Mouse (Mus musculus) hindbrain, postnatal 0 days (tissue): ENCODE results near the gene Ophn1. TPM values are rescaled to one million over a fixed set of nuclear protein-coding genes. Genes with fewer than 3 reads are reported as not detected.

Experiments
- ATAC-seq: fragments of 200-750 bp; cut with Nextera tagmentation; 2 replicates; pipeline ENCODE4 v1.8.0; 2017; ENCODE audit warnings: mild to moderate bottlenecking, moderate TSS enrichment, moderate library complexity
- DNase-seq: peaks from one replicate; pipeline ENCODE4 v3.0.0-alpha.2; 2015; ENCODE audit warnings: low spot score
- H3K27ac ChIP-seq: fragments of 300-500 bp; sonication (generic); 2 replicates; pipeline ENCODE4 v1.5.1; 2014; ENCODE audit warnings: mild to moderate bottlenecking
- H3K27me3 ChIP-seq: fragments of 300-500 bp; sonication (generic); 2 replicates; pipeline ENCODE4 v1.6.1; 2014; ENCODE audit warnings: low read length, mixed read lengths; ENCODE audit not compliant: insufficient read depth
- H3K36me3 ChIP-seq: fragments of 300-500 bp; sonication (generic); 2 replicates; pipeline ENCODE4 v1.6.1; 2014; ENCODE audit warnings: low read length, mixed read lengths; ENCODE audit not compliant: insufficient read depth
- H3K4me1 ChIP-seq: fragments of 300-500 bp; sonication (generic); 2 replicates; pipeline ENCODE4 v1.6.1; 2014; ENCODE audit warnings: antibody characterized with exemption, low read length, mixed read lengths; ENCODE audit not compliant: insufficient read depth
- H3K4me2 ChIP-seq: fragments of 300-500 bp; sonication (generic); 2 replicates; pipeline ENCODE4 v1.6.1; 2014; ENCODE audit warnings: low read depth, mild to moderate bottlenecking, low read length, moderate library complexity, mixed read lengths
- H3K4me3 ChIP-seq: fragments of 300-500 bp; sonication (generic); 2 replicates; pipeline ENCODE4 v1.5.1; 2014; ENCODE audit warnings: low read length
- H3K9ac ChIP-seq: fragments of 300-500 bp; sonication (generic); replicated peaks from 2 replicates; pipeline ENCODE4 v1.6.1; 2014; ENCODE audit warnings: mild to moderate bottlenecking, low read length, moderate library complexity, mixed read lengths
- H3K9me3 ChIP-seq: fragments of 300-500 bp; sonication (generic); 2 replicates; pipeline ENCODE4 v1.6.1; 2016; ENCODE audit warnings: low read length, mixed read lengths
- CTCF ChIP-seq: IDR thresholded peaks from 2 replicates; pipeline ENCODE4 v1.5.1; 2016; ENCODE audit warnings: antibody characterized with exemption, control low read depth, low read depth
- WGBS: fragments of 180-500 bp; shearing (Covaris S2); extraction: QIAGEN DNeasy Blood & Tissue Kit; methylation state at CpG from one replicate; pipeline ENCODE4 v1.1.7; 2014; 5-methylcytosine and 5-hydroxymethylcytosine counted together
- polyA plus RNA-seq: library from polyadenylated mRNA; unstranded; fragments of >200 nt; fragmentation: Nextera tagmentation; extraction: Ambion mirVana; gene quantifications from 2 replicates; pipeline ENCODE4 v1.2.1, GENCODE M21; 2015
- total RNA-seq: library from RNA; depleted of rRNA; stranded (reverse); fragments of >200 nt; gene quantifications from 2 replicates; pipeline ENCODE4 v1.2.3, GENCODE M21; 2014

Ophn1 gene
- total and polyA plus RNA-seq, 2 experiments from 2014 or later: 30.4 to 46.1 TPM

DNA sequence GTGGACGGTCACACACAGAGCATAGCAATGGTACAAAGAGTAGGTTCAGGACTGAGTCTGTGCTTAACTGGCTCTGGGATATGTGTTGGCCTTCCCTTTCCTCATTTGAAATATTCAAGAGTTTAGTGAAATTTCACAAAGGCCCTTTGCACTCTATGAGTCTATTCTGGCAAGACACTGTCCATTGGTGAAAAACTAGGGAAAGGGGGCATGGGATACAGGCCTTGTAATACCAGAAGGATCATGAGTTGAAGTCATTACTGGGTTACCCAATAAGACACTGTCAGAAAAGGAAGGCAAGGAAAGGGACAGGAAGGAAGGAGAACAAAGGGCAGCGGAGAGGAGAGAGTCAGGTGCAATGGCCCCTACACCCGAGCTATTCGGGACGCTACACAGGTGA is 16.7 kb downstream of the Ophn1 start:
- TF ChIP-seq CTCF: no peak
- no peak for DNase-seq
- Histone ChIP-seq H3K36me3 (no peaks in the 10 kb centered on the region), H3K4me1 (no peaks in the 10 kb centered on the region), H3K27me3 (no peaks in the 10 kb centered on the region), H3K4me2 (no peak overlapping the region), H3K4me3 (no peak overlapping the region), H3K27ac (no peak overlapping the region), H3K9me3 (no peaks in the 10 kb centered on the region), H3K9ac (no peak overlapping the region)
- WGBS: 74% methylated on average over 5 of the region's 5 CpGs
- ATAC-seq: no peak

DNA sequence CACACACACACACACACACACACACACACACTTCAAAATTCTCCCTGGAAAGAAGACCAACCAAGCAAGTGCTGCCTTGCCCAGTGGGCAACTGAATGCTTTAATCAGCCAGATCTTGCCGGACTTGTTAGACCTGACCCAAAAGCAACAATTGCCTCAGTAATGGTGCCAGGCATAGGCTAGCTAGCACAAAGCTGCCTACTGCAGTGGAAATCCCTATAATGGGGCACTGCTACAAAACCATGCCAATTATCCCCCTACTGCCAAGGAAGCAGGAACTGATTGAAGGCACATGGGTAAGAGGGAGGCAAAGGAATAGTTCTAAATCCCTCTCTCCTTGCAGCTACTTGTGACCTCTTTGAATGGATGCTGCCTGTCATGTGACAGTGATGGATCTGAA is 18.8 kb downstream of the Ophn1 start:
- WGBS: 81% methylated on average over 1 of the region's 1 CpGs
- H3K9ac ChIP-seq: no peak overlapping the region
- ATAC-seq (no peak), DNase-seq (no peak)
- TF ChIP-seq CTCF: no peak
- no peaks in the 10 kb centered on the region for H3K9me3 ChIP-seq
- no peaks in the 10 kb centered on the region for H3K27me3 ChIP-seq
- H3K36me3 ChIP-seq: no peaks in the 10 kb centered on the region
- H3K4me2 ChIP-seq: no peak overlapping the region
- no peaks in the 10 kb centered on the region for H3K4me1 ChIP-seq
- no peak overlapping the region for H3K27ac ChIP-seq
- H3K4me3 ChIP-seq: no peak overlapping the region

DNA sequence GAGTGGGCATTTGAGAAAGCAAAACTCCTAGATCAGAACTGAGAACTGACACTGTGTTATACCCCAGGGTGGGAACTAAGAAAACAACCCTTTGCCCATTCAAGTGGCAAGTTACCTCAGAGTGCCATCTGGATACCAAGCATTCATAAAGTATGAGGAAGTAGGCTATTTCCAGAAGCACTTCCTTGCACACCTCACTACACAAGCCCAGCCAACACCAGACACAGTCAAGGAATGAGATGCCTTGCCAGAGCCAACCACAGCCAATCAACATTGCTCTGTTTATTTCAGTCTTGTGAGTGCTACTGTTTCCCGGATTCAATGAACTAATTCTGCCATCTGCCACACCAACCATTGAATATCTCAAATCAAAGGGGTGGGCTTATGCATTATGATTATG is 20.3 kb downstream of the Ophn1 start:
- no peak overlapping the region for H3K4me3 ChIP-seq
- no peaks in the 10 kb centered on the region for H3K27me3 ChIP-seq
- DNase-seq (no peak), ATAC-seq (no peak)
- H3K4me1 ChIP-seq: no peaks in the 10 kb centered on the region
- no peaks in the 10 kb centered on the region for H3K9me3 ChIP-seq
- 61% methylated on average over 1 of the region's 1 CpGs for WGBS
- H3K9ac ChIP-seq: no peak overlapping the region
- TF ChIP-seq CTCF: no peak
- H3K4me2 ChIP-seq: no peak overlapping the region
- H3K27ac ChIP-seq: no peak overlapping the region
- H3K36me3 ChIP-seq: no peaks in the 10 kb centered on the region

DNA sequence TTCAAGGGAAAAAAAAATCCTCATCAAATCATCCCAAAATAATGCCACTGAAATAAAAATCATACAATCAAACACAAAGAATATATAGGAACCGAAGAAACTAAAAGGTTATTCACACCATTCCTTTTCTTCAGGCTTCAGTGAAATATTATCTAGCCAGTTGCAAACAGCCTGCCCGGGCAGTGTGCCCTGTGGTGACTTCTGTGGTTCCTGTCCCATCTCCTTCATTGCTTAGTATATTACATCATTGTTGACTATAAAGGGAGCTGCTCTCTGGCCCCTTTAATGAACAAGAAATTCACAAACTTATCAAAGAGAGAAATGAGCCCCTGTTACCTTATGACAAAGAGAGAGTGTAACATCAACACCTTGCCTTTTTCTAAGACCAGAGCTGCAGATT is 21.1 kb downstream of the Ophn1 start:
- Histone ChIP-seq H3K4me3 (no peak overlapping the region), H3K4me2 (no peak overlapping the region), H3K36me3 (no peaks in the 10 kb centered on the region), H3K27ac (no peak overlapping the region), H3K27me3 (no peaks in the 10 kb centered on the region), H3K4me1 (no peaks in the 10 kb centered on the region), H3K9me3 (no peaks in the 10 kb centered on the region), H3K9ac (no peak overlapping the region)
- TF ChIP-seq CTCF: no peak
- no peak for DNase-seq
- 83% methylated on average over 2 of the region's 2 CpGs for WGBS
- no peak for ATAC-seq

DNA sequence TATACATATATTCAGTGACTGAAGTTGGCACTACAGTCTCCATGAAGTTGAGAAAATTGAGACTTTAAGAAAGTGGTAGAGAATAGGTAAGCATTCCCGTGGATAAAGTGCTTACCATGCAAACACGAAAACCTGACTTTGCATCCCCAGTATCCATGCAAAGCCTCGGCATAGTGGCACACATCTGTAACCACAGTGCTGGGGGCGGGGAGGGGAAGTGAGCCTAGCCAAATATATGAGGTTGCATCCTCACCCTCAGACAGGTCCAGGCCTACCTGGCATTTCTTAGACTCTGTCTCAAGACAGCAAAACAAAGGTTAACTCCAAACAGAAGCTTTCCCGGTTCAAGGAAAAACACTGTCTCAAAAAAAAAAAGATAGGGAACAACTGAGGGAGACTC is 21.7 kb downstream of the Ophn1 start:
- WGBS: 85% methylated on average over 5 of the region's 5 CpGs
- no peak for DNase-seq
- TF ChIP-seq CTCF: no peak
- no peak overlapping the region for H3K9ac ChIP-seq
- no peak overlapping the region for H3K4me2 ChIP-seq
- no peaks in the 10 kb centered on the region for H3K36me3 ChIP-seq
- ATAC-seq: no peak
- H3K9me3 ChIP-seq: no peaks in the 10 kb centered on the region
- H3K4me3 ChIP-seq: no peak overlapping the region
- no peak overlapping the region for H3K27ac ChIP-seq
- no peaks in the 10 kb centered on the region for H3K27me3 ChIP-seq
- no peaks in the 10 kb centered on the region for H3K4me1 ChIP-seq

DNA sequence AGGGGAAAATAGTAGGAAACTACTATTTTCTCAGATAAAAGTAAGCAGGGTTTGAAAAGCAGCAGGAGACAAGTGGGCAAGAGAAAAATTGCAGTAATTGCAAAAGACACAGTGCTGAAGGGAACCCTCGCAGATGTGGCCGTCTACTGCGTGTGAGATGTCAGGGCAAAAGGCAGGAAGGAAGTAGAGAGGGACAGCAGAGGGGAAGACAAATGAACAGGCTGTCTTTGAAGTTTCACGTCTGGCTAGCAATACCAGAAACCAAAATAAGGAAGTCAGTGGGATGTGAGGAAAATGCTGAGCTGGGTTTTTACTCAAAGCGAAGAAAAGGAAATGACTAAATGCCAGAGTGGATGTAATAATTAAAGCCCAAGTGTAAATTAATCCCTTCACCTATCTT is 30.7 kb downstream of the Ophn1 start:
- 68% methylated on average over 5 of the region's 5 CpGs for WGBS
- Histone ChIP-seq H3K9ac (no peak overlapping the region), H3K36me3 (no peaks in the 10 kb centered on the region), H3K27ac (no peak overlapping the region), H3K9me3 (no peaks in the 10 kb centered on the region), H3K4me1 (no peaks in the 10 kb centered on the region), H3K4me2 (no peak overlapping the region), H3K27me3 (no peaks in the 10 kb centered on the region), H3K4me3 (no peak overlapping the region)
- ATAC-seq (no peak), DNase-seq (no peak)
- TF ChIP-seq CTCF: no peak

DNA sequence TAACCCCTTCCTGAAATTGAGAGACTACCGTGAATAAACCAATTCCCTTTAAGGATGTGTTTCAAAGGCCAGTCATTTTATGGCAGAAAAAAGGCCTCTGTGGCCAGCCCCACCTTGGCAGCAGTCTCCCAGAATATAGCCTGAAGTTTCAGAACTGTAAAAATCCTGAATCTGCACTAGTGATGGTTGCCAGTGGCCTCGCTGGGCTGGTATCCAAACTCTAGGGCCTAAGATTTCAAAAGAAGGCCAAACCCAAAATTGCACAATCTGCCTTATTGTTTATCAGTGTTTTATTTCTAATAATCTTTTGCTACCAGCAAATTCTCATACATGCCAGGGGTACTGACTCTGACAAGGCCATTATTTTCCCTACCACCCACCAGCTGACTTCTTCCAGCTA is 34.8 kb downstream of the Ophn1 start:
- no peaks in the 10 kb centered on the region for H3K36me3 ChIP-seq
- H3K4me2 ChIP-seq: no peak overlapping the region
- no peak overlapping the region for H3K9ac ChIP-seq
- H3K27ac ChIP-seq: no peak overlapping the region
- ATAC-seq (no peak), DNase-seq (peak; percentile 10)
- WGBS: 62% methylated on average over 2 of the region's 2 CpGs
- TF ChIP-seq CTCF: no peak
- H3K27me3 ChIP-seq: no peaks in the 10 kb centered on the region
- H3K9me3 ChIP-seq: no peaks in the 10 kb centered on the region
- H3K4me1 ChIP-seq: no peaks in the 10 kb centered on the region
- H3K4me3 ChIP-seq: no peak overlapping the region

DNA sequence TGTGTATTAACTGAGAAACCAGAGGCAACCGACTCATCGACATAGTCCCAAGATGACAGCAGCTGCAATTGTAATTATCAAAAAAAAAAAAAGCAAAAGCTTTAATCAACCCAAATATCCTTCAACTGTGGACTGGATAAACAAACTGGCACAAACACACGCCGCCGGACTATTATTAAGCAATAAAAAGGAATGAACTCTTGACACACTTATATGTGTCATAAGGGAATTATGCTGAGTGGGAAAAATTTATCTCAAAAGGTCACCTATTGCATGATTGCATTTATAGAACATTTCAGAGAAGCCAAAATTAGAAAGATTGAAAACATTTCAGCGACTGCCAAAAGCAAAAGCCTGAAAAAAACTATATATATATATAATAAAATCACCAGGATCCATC is 40.0 kb downstream of the Ophn1 start:
- DNase-seq (no peak), ATAC-seq (no peak)
- Histone ChIP-seq H3K36me3 (no peaks in the 10 kb centered on the region), H3K9ac (no peak overlapping the region), H3K27ac (no peak overlapping the region), H3K4me1 (no peaks in the 10 kb centered on the region), H3K4me3 (no peak overlapping the region), H3K4me2 (no peak overlapping the region), H3K27me3 (no peaks in the 10 kb centered on the region), H3K9me3 (no peaks in the 10 kb centered on the region)
- WGBS: 87% methylated on average over 6 of the region's 6 CpGs
- no peak for TF ChIP-seq CTCF
